ENCODE assay signal across 9 mouse cellular contexts in genomic region chr16:89817301-89817700, GRCm38 (mm10).
DNase-seq lines count a peak whose midpoint lies in the region; ATAC-seq lines count a peak whose summit lies in the region.
"Had no signal": no experiment of that assay in that cellular context is flagged by ENCODE, and none has a peak within 500 bp of the region (broad histone marks: within the 10 kb centered on the region; RNA-seq: fewer than 3 reads in every experiment).

No protein-coding gene starts in this region.

- H3K4me3 ChIP-seq in kidney, embryonic 16.5 days (ENCODE audit: low read length), result peak overlapping the region; percentile 50
- H3K4me3 ChIP-seq in embryonic facial prominence, embryonic 14.5 days (ENCODE audit: low read depth, low read length), result peak overlapping the region; percentile 41; the same call in 1 of the 2 replicates
- H3K4me3 ChIP-seq in hindbrain, embryonic 13.5 days, result peak overlapping the region; percentile 43
- 0 out of 2 replicates have a peak overlapping the region, but pooled peaks have one; percentile 38 for H3K4me3 ChIP-seq in midbrain, embryonic 14.5 days (replicated peaks; ENCODE audit: low read depth, low read length)

- H3K4me2 ChIP-seq in kidney, embryonic 16.5 days (replicated peaks; ENCODE audit: low read depth, low read length), result peak overlapping the region; percentile 92
- H3K4me2 ChIP-seq in embryonic facial prominence, embryonic 14.5 days (ENCODE audit: low read depth, low read length), result peak overlapping the region; percentile 82
- peak overlapping the region; percentile 78 for H3K4me2 ChIP-seq in hindbrain, embryonic 13.5 days
- H3K4me2 ChIP-seq in midbrain, embryonic 14.5 days (ENCODE audit: low read length), result peak overlapping the region; percentile 78

- 20% methylated on average over 9 of the region's 9 CpGs for WGBS in kidney, embryonic 16.5 days
- WGBS in embryonic facial prominence, embryonic 14.5 days, result 25% methylated on average over 9 of the region's 9 CpGs
- 5% methylated on average over 9 of the region's 9 CpGs for WGBS in hindbrain, embryonic 13.5 days
- 4% methylated on average over 9 of the region's 9 CpGs for WGBS in midbrain, embryonic 14.5 days

- H3K27me3 ChIP-seq in kidney, embryonic 16.5 days (ENCODE audit: insufficient read depth, low read length), result no peaks in the 10 kb centered on the region; the same call in 1 of the 2 replicates
- 0 out of 2 replicates have a peak, but pooled peaks cover 4% of the 10 kb centered on the region for H3K27me3 ChIP-seq in embryonic facial prominence, embryonic 14.5 days (replicated peaks; ENCODE audit: control insufficient read depth, insufficient read depth, low read length)
- peaks cover 14% of the 10 kb centered on the region for H3K27me3 ChIP-seq in hindbrain, embryonic 13.5 days
- peaks cover 15% of the 10 kb centered on the region for H3K27me3 ChIP-seq in midbrain, embryonic 14.5 days (ENCODE audit: control insufficient read depth, insufficient read depth, low read length)

- H3K9me3 ChIP-seq in kidney, embryonic 16.5 days (ENCODE audit: low read length), result no peaks in the 10 kb centered on the region
- no peaks in the 10 kb centered on the region for H3K9me3 ChIP-seq in embryonic facial prominence, embryonic 14.5 days (ENCODE audit: control insufficient read depth, low read length)
- H3K9me3 ChIP-seq in hindbrain, embryonic 13.5 days, result no peaks in the 10 kb centered on the region
- H3K9me3 ChIP-seq in midbrain, embryonic 14.5 days (ENCODE audit: control insufficient read depth, low read length), result no peaks in the 10 kb centered on the region

- peaks cover 8% of the 10 kb centered on the region; the same call in 1 of the 2 replicates for H3K36me3 ChIP-seq in kidney, embryonic 16.5 days (ENCODE audit: insufficient read depth, low read length)
- no peaks in the 10 kb centered on the region; the same call in 1 of the 2 replicates for H3K36me3 ChIP-seq in embryonic facial prominence, embryonic 14.5 days (ENCODE audit: control insufficient read depth, insufficient read depth, low read length)
- H3K36me3 ChIP-seq in hindbrain, embryonic 13.5 days, result peaks cover 18% of the 10 kb centered on the region
- H3K36me3 ChIP-seq in midbrain, embryonic 14.5 days (ENCODE audit: control insufficient read depth, insufficient read depth, low read length), result 0 out of 2 replicates have a peak, but pooled peaks cover 4% of the 10 kb centered on the region

- H3K27ac ChIP-seq in kidney, embryonic 16.5 days (ENCODE audit: low read length), result no peak overlapping the region
- no peak overlapping the region for H3K27ac ChIP-seq in embryonic facial prominence, embryonic 14.5 days (replicated peaks; ENCODE audit: low read depth, low read length)
- H3K27ac ChIP-seq in hindbrain, embryonic 13.5 days, result peak overlapping the region; percentile 62; the same call in 1 of the 2 replicates
- H3K27ac ChIP-seq in midbrain, embryonic 14.5 days (replicated peaks; ENCODE audit: low read depth, low read length), result no peak overlapping the region

- no peak for DNase-seq in kidney, adult 18-20 months
- no peak for DNase-seq in embryonic facial prominence, embryonic 14.5 days (ENCODE audit: low spot score)
- DNase-seq in midbrain, embryonic 14.5 days, result peak; percentile 37
- DNase-seq in thymus, postnatal 10 days (ENCODE audit: low spot score in 2 of 2), result no peak
- no peak for DNase-seq in cerebellum, postnatal 14 days
- DNase-seq in urinary bladder, postnatal 14 days (ENCODE audit: low spot score), result no peak
- DNase-seq: gastrocnemius, postnatal 25 days had no signal

- H3K9ac ChIP-seq in kidney, embryonic 16.5 days (replicated peaks; ENCODE audit: low read length), result no peak overlapping the region
- H3K9ac ChIP-seq in embryonic facial prominence, embryonic 14.5 days (ENCODE audit: low read depth, low read length), result no peak overlapping the region
- peak overlapping the region; percentile 66 for H3K9ac ChIP-seq in hindbrain, embryonic 13.5 days
- no peak overlapping the region for H3K9ac ChIP-seq in midbrain, embryonic 14.5 days (replicated peaks; ENCODE audit: low read length)

- H3K4me1 ChIP-seq in kidney, embryonic 16.5 days (ENCODE audit: insufficient read depth, low read length), result peaks cover 16% of the 10 kb centered on the region; the same call in 1 of the 2 replicates
- H3K4me1 ChIP-seq in embryonic facial prominence, embryonic 14.5 days (ENCODE audit: control insufficient read depth, insufficient read depth, low read length), result peaks cover 14% of the 10 kb centered on the region; the same call in 1 of the 2 replicates
- H3K4me1 ChIP-seq in hindbrain, embryonic 13.5 days (replicated peaks), result peaks cover 41% of the 10 kb centered on the region
- H3K4me1 ChIP-seq in midbrain, embryonic 14.5 days (ENCODE audit: control insufficient read depth, insufficient read depth, low read length), result peaks cover 36% of the 10 kb centered on the region

- no peak for ATAC-seq in kidney, embryonic 16.5 days (ENCODE audit: low FRiP score, low TSS enrichment)
- ATAC-seq in embryonic facial prominence, embryonic 14.5 days (ENCODE audit: low read depth), result no peak
- ATAC-seq in hindbrain, embryonic 13.5 days (ENCODE audit: low FRiP score), result no peak
- no peak for ATAC-seq in midbrain, embryonic 14.5 days (ENCODE audit: low FRiP score, low TSS enrichment)
